Mouse (Mus musculus) E14TG2a.4 (cell line): Measurements from ENCODE around the gene Klhl42.

Source experiments
- CTCF ChIP-seq: conservative IDR thresholded peaks from 2 replicates; pipeline ENCODE4 v1.5.1; 2014; ENCODE audit warnings: low read length
- NANOG ChIP-seq: IDR thresholded peaks from 2 replicates; pipeline ENCODE4 v1.6.1; 2014; ENCODE audit warnings: borderline replicate concordance, low read length, mixed read lengths

DNA sequence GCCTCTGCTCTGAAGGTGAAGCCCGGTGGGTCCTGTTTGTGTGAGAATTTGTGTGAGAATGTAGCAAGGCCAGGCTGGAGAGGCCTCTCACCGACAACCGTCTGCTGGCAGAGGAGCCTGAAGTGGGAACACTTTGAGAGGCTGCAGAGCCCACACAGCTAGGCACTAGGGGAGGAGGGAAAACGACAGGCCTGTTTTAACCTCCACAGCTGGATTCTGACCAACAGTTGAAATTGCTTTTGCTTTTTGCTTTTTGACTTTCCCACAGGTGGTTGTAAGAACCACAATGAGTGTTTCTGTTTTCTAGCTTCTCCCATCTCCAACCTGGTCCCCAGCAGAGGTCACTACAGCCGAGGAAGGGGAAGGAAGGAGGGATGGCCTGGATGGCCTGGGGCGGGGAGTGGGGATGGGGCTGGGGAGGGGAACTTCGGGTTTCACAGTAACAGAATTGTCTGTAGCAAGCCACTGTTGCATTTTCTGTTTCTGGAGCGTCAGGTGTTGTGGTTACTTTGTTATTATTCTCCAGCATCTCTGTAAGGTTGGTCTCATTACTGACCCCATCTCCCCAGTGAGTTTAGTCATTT lies 6.3 kb downstream of the Klhl42 start:
- no peak for TF ChIP-seq CTCF
- no peak for TF ChIP-seq NANOG
